Mouse (Mus musculus) 3134 (cell line): ENCODE results near the gene Spag8.

Source experiments
- DNase-seq: peaks from one replicate; pipeline ENCODE4 v3.0.0-alpha.2; 2011; ENCODE audit warnings: low spot score; ENCODE audit not compliant: insufficient read length; ENCODE audit errors: extremely low read depth

Gene Spag8

DNA sequence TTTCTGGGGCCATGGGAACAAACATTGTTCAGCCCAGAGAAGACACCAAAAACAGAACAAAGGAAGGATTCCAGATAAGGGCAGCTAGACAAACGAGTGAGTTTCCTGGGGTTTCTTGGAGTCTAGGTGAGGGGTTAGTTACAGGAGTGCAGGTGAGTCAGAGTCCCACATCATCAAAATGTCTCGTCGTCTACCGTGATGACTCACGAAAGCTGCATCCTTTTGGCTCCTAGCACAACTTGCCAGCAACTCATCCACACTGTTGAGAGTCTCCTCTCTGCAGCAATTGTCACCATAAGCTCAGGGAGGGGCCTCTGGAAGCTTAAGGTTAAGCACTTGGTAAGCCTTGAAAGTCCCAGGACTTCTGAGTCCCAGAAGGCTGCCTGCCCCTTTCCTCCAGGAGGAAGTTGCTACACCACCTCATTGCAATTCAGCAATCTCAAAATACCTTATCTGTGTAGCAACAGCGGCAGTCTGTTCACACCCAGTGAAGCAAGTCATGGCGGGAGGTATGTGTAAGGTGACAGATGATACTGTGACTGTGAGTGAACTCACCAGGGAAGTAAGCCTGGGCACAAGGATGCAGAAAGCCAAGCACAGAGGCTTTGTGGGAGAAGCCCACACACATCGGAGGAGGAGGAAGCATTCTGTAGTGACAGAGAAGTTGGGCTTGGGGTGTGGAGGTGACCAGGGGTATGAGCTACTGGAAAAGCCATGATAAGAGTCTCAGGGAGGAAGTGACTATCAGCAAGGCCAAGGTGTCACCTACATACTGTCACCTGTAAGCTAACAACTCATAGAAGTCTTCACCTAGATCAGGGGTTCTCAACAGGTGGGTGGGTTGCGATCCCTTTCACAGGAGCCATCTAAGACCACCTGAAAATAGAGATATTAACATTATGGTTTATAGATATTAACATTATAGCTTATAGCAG is 48.4 kb downstream of the Spag8 start:
- no peak for DNase-seq

GRCm38 (mm10) chr4:43604099-43604498 is 49.3 kb downstream of the Spag8 start:
- no peak for DNase-seq
